Mouse (Mus musculus): ENCODE results near the gene Glod4.

DNA sequence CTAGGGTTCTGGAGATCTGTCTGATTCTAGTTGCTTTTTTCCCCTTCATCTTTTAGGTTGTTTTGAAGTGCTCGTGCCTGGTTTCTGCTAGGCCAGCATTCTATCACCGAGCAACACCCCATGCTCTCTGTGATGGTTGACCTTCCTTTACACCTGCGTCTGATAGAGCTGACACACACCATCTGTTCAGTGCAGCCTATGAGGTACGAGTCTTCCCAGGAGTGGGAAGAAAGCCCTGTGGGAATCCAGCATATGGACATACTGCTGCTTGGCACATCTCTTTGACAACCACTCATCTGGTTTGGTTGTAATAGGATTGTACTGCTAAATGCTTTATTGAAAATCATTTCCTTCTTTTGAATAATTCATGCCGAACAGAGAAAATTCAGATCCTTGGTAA is 73.3 kb downstream of the Glod4 start:
- TF ChIP-seq CTCF (IDR thresholded peaks at IDR 0.05; ENCODE audit: low read depth): no peak
- TF ChIP-seq EP300 (optimal IDR thresholded peaks at IDR 0.05): no peak
